Mouse (Mus musculus) midbrain, embryonic 11.5 days (tissue): ENCODE measurements around the gene Mogat2. TPM values are rescaled to one million over a fixed set of nuclear protein-coding genes. Genes with fewer than 3 reads are reported as not detected.

ENCODE experiments used
- ATAC-seq: fragments of 200-750 bp; cut with Nextera tagmentation; 2 replicates; pipeline ENCODE4 v1.8.0; 2017; ENCODE audit warnings: moderate TSS enrichment, moderate library complexity; ENCODE audit not compliant: low FRiP score
- DNase-seq: peaks from one replicate; pipeline ENCODE4 v3.0.0; 2015; ENCODE audit warnings: low spot score; ENCODE audit errors: missing footprints
- H3K27ac ChIP-seq: fragments of 300-500 bp; sonication (generic); 2 replicates; pipeline ENCODE4 v1.5.1; 2014; ENCODE audit warnings: low read depth, low read length
- H3K27me3 ChIP-seq: fragments of 300-500 bp; sonication (generic); 2 replicates; pipeline ENCODE4 v1.6.1; 2014; ENCODE audit warnings: mild to moderate bottlenecking, low read length, moderate library complexity, mixed read lengths; ENCODE audit not compliant: control insufficient read depth, insufficient read depth
- H3K36me3 ChIP-seq: fragments of 300-500 bp; sonication (generic); 2 replicates; pipeline ENCODE4 v1.6.1; 2014; ENCODE audit warnings: mild to moderate bottlenecking, low read length, moderate library complexity, mixed read lengths; ENCODE audit not compliant: control insufficient read depth, insufficient read depth
- H3K4me1 ChIP-seq: fragments of 300-500 bp; sonication (generic); 2 replicates; pipeline ENCODE4 v1.6.1; 2014; ENCODE audit warnings: low read length; ENCODE audit not compliant: control insufficient read depth, insufficient read depth
- H3K4me2 ChIP-seq: fragments of 300-500 bp; sonication (generic); 2 replicates; pipeline ENCODE4 v1.6.1; 2014; ENCODE audit warnings: mild to moderate bottlenecking, moderate library complexity
- H3K4me3 ChIP-seq: fragments of 300-500 bp; sonication (generic); 2 replicates; pipeline ENCODE4 v1.5.1; 2014; ENCODE audit warnings: low read depth, low read length
- H3K9ac ChIP-seq: fragments of 300-500 bp; sonication (generic); 2 replicates; pipeline ENCODE4 v1.6.1; 2014; ENCODE audit warnings: low read length
- H3K9me3 ChIP-seq: fragments of 300-500 bp; sonication (generic); 2 replicates; pipeline ENCODE4 v1.6.1; 2016; ENCODE audit warnings: low read length; ENCODE audit not compliant: control insufficient read depth
- WGBS: fragments of 180-500 bp; shearing (Covaris S2); extraction: QIAGEN DNeasy Blood & Tissue Kit; methylation state at CpG from one replicate; pipeline ENCODE4 v1.1.7; 2014; 5-methylcytosine and 5-hydroxymethylcytosine counted together
- polyA plus RNA-seq: library from polyadenylated mRNA; unstranded; fragments of >200 nt; fragmentation: Nextera tagmentation; extraction: Ambion mirVana; gene quantifications from 2 replicates; pipeline ENCODE4 v1.2.1, GENCODE M21; 2014

Mogat2 gene
- polyA plus RNA-seq, 1 experiment from 2014 or later = 13.0 TPM

DNA sequence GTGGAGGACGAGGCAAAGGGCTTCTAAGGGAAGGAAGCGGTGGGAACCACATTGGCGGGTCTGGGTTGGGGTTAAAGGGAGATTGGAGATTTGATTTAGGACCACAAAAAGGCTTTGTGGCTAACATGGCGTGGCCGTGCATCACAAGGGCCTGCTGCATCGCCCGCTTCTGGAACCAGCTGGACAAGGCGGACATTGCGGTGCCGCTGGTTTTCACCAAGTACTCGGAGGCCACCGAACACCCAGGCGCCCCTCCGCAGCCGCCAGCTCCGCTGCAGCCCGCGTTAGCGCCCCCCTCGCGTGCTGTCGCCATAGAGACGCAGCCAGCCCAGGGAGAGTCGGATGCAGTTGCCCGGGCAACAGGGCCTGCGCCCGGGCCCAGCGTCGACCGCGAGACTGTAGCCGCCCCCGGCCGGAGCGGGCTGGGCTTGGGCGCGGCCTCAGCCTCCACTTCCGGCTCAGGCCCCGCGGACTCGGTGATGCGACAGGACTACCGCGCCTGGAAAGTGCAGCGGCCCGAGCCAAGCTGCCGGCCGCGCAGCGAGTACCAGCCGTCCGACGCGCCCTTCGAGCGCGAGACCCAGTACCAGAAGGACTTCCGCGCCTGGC, 29.6 kb upstream of the Mogat2 start:
- peak; percentile 96 for ATAC-seq
- Histone ChIP-seq H3K4me3 (peak overlapping the region; percentile 78), H3K9ac (peak overlapping the region; percentile 47), H3K4me2 (peak overlapping the region; percentile 98), H3K36me3 (no peaks in the 10 kb centered on the region), H3K9me3 (no peaks in the 10 kb centered on the region), H3K4me1 (peaks cover 23% of the 10 kb centered on the region), H3K27ac (peak overlapping the region; percentile 86), H3K27me3 (peaks cover 16% of the 10 kb centered on the region)
- peak; percentile 99 for DNase-seq
- under 1% methylated on average over 59 of the region's 59 CpGs for WGBS

DNA sequence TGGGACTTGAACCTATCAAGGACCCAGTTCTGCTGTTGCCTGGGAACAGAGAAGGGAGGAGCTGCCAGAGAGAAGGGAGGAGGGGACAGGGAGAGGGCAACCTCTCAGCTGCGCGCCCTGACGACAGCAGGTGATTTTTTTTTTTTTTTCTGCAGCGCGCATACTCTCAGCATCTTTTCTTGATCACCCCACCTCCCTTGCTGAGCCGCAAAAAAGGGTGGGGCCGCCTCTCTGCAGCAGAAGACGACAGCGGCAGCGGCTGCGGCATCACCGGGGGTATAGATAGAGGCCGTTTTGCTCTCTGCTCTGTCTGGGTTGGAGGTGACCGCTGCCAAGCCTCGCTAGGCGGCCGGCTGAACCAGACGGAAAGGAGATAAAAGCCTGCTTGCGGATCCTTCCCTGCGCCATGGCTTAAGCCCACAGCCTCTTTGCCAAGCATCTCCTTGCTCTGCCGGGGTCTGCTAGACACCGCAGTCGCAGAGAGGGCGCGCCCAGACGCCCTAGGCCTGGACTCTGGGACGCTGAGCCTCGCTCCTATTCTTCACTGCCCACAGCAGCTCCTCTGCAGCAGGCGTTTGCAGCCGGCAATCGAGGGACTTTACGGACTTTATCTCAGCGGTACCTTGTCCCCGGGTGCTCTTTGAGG, 29.0 kb upstream of the Mogat2 start, which contains the start of gene Map6:
Gene Map6 (plus strand): TSS at position 197 of the 646 bp plus-strand sequence.
- Histone ChIP-seq H3K27ac (peak within 1 kb of the TSS; percentile 86), H3K27me3 (peaks cover 16% of the 10 kb centered on the region), H3K9ac (peak within 1 kb of the TSS; percentile 47), H3K9me3 (no peaks in the 10 kb centered on the region), H3K36me3 (no peaks in the 10 kb centered on the region), H3K4me1 (peaks cover 21% of the 10 kb centered on the region), H3K4me2 (peak within 1 kb of the TSS; percentile 98), H3K4me3 (peak within 1 kb of the TSS; percentile 78)
- ATAC-seq = peak; percentile 71
- DNase-seq = peak; percentile 95
- WGBS = 0% methylated on average over 34 of the region's 34 CpGs

DNA sequence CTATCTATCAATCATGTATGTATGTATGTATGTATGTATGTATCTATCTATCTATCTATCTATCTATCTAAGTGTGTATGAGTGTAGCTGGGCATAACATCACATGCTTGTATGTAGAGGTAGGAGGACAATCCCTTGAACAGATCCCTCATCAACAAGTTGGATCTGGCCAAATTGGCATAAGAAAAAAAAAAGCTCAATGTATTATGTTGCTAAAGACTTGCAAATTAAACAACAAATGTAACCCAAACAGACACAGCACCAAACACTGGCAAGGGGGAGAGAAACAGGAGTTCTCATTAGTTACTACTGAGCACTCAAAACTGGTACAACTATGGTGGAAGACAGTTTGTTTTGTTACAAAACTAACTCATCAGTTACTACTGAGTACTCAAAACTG, 26.2 kb upstream of the Mogat2 start:
- H3K4me3 ChIP-seq = no peak overlapping the region
- no peak overlapping the region for H3K9ac ChIP-seq
- ATAC-seq = no peak
- no peak overlapping the region for H3K27ac ChIP-seq
- no peak for DNase-seq
- H3K36me3 ChIP-seq = no peaks in the 10 kb centered on the region
- no peaks in the 10 kb centered on the region for H3K9me3 ChIP-seq
- H3K4me2 ChIP-seq = no peak overlapping the region
- peaks cover 12% of the 10 kb centered on the region for H3K4me1 ChIP-seq
- peaks cover 14% of the 10 kb centered on the region for H3K27me3 ChIP-seq

DNA sequence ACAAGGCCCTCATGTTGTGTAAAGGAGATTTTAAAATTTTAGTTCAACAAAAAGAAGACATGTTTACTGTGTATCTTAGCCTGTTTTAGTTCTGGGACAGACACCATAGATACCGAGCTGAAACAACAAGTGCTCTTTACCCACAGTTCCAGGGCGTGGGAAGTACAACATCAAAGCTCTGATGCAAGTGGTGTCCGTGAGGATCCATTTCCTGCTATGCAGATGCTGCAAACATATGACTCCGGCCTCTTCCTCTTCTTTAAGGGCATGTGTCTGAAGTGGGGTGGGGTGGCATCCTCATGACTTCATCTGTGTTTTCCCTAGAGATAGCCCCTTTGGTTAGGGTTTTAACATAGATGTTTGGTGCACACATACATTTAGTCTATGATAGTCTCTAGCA, 25.1 kb upstream of the Mogat2 start:
- Histone ChIP-seq H3K9me3 (no peaks in the 10 kb centered on the region), H3K27me3 (peaks cover 6% of the 10 kb centered on the region; the same call in 1 of the 2 replicates), H3K9ac (no peak overlapping the region), H3K36me3 (no peaks in the 10 kb centered on the region), H3K27ac (no peak overlapping the region), H3K4me2 (no peak overlapping the region), H3K4me1 (peaks cover 4% of the 10 kb centered on the region; the same call in 1 of the 2 replicates), H3K4me3 (no peak overlapping the region)
- WGBS = 70% methylated on average over 4 of the region's 4 CpGs
- no peak for DNase-seq
- ATAC-seq = no peak

DNA sequence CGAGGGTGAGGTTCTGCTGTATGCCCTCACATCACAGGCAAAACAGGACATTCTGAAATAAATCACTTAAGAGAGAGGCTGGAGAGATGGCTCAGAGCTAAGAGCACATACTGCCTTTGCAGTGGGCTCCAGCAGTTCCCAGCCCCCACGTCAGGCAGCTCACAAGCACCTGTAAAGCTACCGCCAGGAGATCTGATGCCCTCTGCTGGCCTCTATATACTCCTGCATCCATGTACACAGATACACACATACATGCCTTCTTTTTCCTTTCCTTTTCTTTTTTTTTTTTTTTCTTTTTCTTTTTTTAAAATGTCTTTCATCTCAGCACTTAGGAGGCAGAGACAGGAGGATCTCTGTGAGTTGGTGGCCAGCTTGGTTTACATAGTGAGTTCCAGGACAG, 23.5 kb upstream of the Mogat2 start:
- Histone ChIP-seq H3K9me3 (no peaks in the 10 kb centered on the region), H3K36me3 (no peaks in the 10 kb centered on the region), H3K27me3 (peaks cover 6% of the 10 kb centered on the region; the same call in 1 of the 2 replicates), H3K4me1 (peaks cover 4% of the 10 kb centered on the region; the same call in 1 of the 2 replicates), H3K4me3 (no peak overlapping the region), H3K4me2 (no peak overlapping the region), H3K27ac (no peak overlapping the region), H3K9ac (no peak overlapping the region)
- ATAC-seq = no peak
- DNase-seq = no peak
- WGBS = 48% methylated on average over 3 of the region's 3 CpGs

DNA sequence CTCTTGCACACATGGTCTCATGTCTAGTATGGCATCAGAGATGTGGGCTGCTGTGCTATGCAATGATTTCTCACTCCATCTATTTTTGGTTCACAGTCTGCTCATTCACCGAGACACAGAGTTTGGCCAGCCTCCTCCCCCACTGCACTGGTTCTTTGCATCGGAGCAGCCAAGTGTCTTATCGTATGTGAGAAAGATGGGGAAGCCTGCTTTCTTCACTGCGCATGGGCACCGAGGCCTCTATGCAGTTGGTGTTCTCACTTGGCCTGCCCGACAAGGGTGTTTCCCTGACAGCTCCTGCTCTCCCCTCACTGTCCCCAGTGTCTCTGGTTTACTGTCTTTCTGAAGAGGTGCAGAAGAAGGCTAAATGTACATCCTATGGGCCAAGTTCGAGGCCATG, 16.6 kb upstream of the Mogat2 start:
- Histone ChIP-seq H3K36me3 (no peaks in the 10 kb centered on the region), H3K27me3 (no peaks in the 10 kb centered on the region), H3K27ac (no peak overlapping the region), H3K4me2 (no peak overlapping the region), H3K4me1 (no peaks in the 10 kb centered on the region), H3K9ac (no peak overlapping the region), H3K4me3 (no peak overlapping the region), H3K9me3 (no peaks in the 10 kb centered on the region)
- DNase-seq (no peak), ATAC-seq (no peak)
- WGBS = 88% methylated on average over 7 of the region's 7 CpGs

DNA sequence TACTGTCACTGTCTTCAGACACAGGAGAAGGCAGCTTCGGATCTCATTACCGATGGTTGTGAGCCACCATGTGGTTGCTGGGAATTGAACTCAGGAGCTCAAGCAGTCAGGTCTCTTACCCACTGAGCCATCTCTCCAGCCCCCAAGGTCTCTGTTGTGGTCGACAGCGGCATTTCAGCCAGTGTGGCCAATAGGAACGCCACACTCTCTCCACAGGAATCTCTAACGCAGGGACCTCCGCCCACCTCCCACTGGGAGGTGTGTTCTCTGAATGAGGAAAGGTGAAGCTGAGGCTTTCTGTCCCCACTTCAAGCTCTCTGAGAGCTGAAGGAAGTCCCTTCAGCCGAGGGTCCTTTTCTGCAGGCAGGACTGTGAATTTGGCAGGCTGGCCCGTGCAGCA, 12.0 kb upstream of the Mogat2 start:
- Histone ChIP-seq H3K36me3 (no peaks in the 10 kb centered on the region), H3K4me1 (no peaks in the 10 kb centered on the region; the same call in 1 of the 2 replicates), H3K4me3 (no peak overlapping the region), H3K9me3 (no peaks in the 10 kb centered on the region), H3K27me3 (peaks cover 9% of the 10 kb centered on the region), H3K4me2 (no peak overlapping the region), H3K27ac (no peak overlapping the region), H3K9ac (no peak overlapping the region)
- 35% methylated on average over 9 of the region's 9 CpGs for WGBS
- ATAC-seq (no peak), DNase-seq (no peak)

DNA sequence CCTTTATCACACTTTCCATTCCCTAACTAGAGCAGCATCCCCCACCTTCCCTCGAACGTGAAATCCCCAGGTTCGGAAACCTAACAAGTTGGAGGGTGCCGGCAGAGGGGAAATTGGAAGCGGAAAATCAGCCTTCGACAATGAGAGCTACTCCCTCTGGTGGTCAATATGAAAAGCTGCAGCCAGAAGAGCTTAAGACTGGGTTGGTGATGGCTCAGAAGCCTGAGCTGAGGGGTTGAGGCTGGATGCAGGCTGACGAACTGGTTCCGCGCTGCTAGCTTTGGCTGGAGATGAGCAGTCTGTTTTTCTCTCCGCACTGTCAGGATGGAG, 11.1 kb upstream of the Mogat2 start:
- no peaks in the 10 kb centered on the region for H3K36me3 ChIP-seq

DNA sequence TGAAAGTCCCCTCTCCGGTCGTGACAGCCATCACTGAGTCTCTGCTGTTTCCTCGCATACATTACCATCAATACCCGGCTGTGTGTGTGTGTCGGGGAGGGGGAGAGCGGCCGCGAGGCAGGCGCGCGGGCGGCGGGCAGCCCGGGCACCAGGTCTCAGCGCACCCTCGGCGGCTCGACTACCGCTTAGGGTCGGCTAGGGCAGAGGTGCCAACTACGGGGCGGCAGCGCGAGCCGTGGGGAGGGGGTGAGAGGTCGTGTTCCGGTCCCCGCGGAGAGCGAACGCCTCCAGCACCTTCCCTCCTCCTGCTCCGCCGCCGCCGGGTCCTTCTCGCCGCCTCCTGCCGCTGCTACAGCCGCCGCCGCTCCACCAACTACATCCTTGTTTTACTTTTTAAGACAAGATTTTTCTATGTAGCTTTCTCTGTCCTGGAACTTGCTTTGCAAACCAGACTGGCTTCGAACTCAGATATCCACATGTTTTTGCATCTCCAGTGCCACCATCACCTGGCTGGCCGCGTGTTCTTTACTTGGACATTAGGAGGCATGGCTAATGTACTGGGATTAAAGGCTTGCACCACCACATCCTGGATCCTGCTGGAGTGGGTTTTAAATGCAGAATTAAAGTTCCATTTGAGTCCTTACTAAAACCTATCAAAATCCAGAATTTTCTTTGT, 10.6 kb upstream of the Mogat2 start:
- 2% methylated on average over 37 of the region's 44 CpGs for WGBS
- DNase-seq (peak; percentile 94), ATAC-seq (peak; percentile 58; the same call in 1 of the 2 replicates)
- Histone ChIP-seq H3K4me1 (no peaks in the 10 kb centered on the region; the same call in 1 of the 2 replicates), H3K4me3 (peak overlapping the region; percentile 39), H3K27me3 (peaks cover 9% of the 10 kb centered on the region), H3K27ac (no peak overlapping the region), H3K9ac (peak overlapping the region; percentile 36), H3K9me3 (no peaks in the 10 kb centered on the region), H3K36me3 (no peaks in the 10 kb centered on the region), H3K4me2 (peak overlapping the region; percentile 57)

More for the DNA sequence above, 11.1 kb upstream of the Mogat2 start:
- DNase-seq (peak; percentile 96), ATAC-seq (peak; percentile 71)
- Histone ChIP-seq H3K27me3 (peaks cover 9% of the 10 kb centered on the region), H3K27ac (no peak overlapping the region), H3K9ac (no peak overlapping the region), H3K4me2 (peak overlapping the region; percentile 57), H3K9me3 (no peaks in the 10 kb centered on the region), H3K4me1 (no peaks in the 10 kb centered on the region; the same call in 1 of the 2 replicates), H3K4me3 (peak overlapping the region; percentile 39; the same call in 1 of the 2 replicates)
- under 1% methylated on average over 10 of the region's 10 CpGs for WGBS
